Mouse (Mus musculus) hindbrain, embryonic 15.5 days (tissue): ENCODE results near the gene Tbc1d17. TPM values are rescaled to one million over a fixed set of nuclear protein-coding genes. Genes with fewer than 3 reads are reported as not detected.

ENCODE experiments used
- ATAC-seq: fragments of 200-750 bp; cut with Nextera tagmentation; 2 replicates; pipeline ENCODE4 v1.8.0; 2017; ENCODE audit warnings: low read depth, moderate number of reproducible peaks, moderate TSS enrichment; ENCODE audit not compliant: low FRiP score
- H3K27ac ChIP-seq: fragments of 300-500 bp; sonication (generic); replicated peaks from 2 replicates; pipeline ENCODE4 v1.5.1; 2015; ENCODE audit warnings: mild to moderate bottlenecking, inconsistent platforms
- H3K27me3 ChIP-seq: fragments of 300-500 bp; sonication (generic); 2 replicates; pipeline ENCODE4 v1.6.1; 2015; ENCODE audit warnings: control low read depth, inconsistent platforms
- H3K36me3 ChIP-seq: fragments of 300-500 bp; sonication (generic); 2 replicates; pipeline ENCODE4 v1.6.1; 2015; ENCODE audit warnings: control low read depth, inconsistent platforms
- H3K4me1 ChIP-seq: fragments of 300-500 bp; sonication (generic); replicated peaks from 2 replicates; pipeline ENCODE4 v1.6.1; 2015; ENCODE audit warnings: control low read depth, inconsistent platforms
- H3K4me2 ChIP-seq: fragments of 300-500 bp; sonication (generic); 2 replicates; pipeline ENCODE4 v1.6.1; 2015; ENCODE audit warnings: moderate library complexity, mild to moderate bottlenecking, inconsistent platforms
- H3K4me3 ChIP-seq: fragments of 300-500 bp; sonication (generic); 2 replicates; pipeline ENCODE4 v1.5.1; 2015; ENCODE audit warnings: mild to moderate bottlenecking, inconsistent platforms
- H3K9ac ChIP-seq: fragments of 300-500 bp; sonication (generic); 2 replicates; pipeline ENCODE4 v1.6.1; 2015; ENCODE audit warnings: inconsistent platforms
- H3K9me3 ChIP-seq: fragments of 300-500 bp; sonication (generic); 2 replicates; pipeline ENCODE4 v1.6.1; 2016; ENCODE audit warnings: control low read depth, inconsistent platforms
- WGBS: fragments of 180-500 bp; shearing (Covaris S2); methylation state at CpG from one replicate; pipeline ENCODE4 v1.1.7; 2015; 5-methylcytosine and 5-hydroxymethylcytosine counted together
- polyA plus RNA-seq: library from polyadenylated mRNA; unstranded; fragments of >200 nt; fragmentation: Nextera tagmentation; extraction: Ambion mirVana; gene quantifications from 2 replicates; pipeline ENCODE4 v1.2.1, GENCODE M21; 2015

Tbc1d17 gene
- polyA plus RNA-seq, 1 experiment from 2014 or later = 118 TPM

DNA sequence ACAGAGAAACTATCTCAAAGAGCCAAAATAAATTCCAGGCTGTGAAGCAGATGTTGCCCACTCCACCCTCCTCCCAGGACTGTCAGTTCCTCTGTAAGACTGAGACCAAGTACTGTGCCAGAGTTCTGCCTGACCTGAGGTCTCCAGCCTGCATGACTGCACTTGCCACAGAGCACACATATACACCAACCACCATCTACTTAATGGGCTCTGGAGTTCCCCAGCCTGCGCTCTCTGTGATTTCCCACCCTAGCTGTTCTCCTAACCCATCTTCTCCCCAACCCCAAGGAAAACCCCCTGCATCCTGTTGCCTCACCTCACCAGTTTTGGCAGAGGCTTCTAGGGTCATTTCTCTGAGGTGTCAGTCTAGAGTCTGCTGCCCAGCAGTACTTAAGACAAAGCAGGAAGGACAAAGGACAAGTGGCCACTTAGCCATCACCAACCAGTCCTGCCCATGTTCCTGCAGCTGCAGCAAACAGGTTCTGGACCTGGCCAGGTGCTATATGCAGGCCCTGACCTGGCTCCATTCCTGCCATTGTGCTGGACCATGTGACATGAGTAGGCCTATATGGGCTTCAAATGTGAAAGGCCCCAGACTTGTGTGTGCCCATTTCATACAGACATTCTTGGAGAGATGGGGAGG is 13.4 kb downstream of the Tbc1d17 start:
- H3K27ac ChIP-seq = no peak overlapping the region
- ATAC-seq = no peak
- WGBS = 93% methylated on average over 1 of the region's 1 CpGs

DNA sequence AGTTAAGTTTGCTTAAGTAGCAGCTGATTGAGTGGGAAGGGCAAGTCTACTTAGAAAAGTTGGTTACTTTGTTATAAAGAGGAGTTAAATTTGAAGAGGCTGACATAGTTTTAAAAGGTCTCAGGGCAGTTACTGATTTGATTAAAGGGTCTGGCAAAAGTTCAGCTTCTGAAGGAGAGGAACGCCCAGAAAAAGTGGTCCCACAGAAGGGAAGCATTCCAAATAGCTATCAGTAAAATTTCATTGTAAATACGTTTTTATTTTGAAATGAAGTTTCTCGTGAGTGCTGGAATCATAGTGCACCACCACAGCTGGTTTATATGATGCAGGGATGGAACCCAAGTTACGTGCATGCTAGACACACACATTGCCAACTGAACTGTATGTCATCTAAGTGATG is 16.1 kb downstream of the Tbc1d17 start:
- H3K4me2 ChIP-seq = no peak overlapping the region
- H3K4me3 ChIP-seq = no peak overlapping the region
- H3K36me3 ChIP-seq = peaks cover 34% of the 10 kb centered on the region
- H3K9me3 ChIP-seq = no peaks in the 10 kb centered on the region
- no peak for ATAC-seq
- no peak overlapping the region for H3K27ac ChIP-seq
- no peaks in the 10 kb centered on the region for H3K27me3 ChIP-seq
- H3K4me1 ChIP-seq = no peaks in the 10 kb centered on the region
- H3K9ac ChIP-seq = no peak overlapping the region
- WGBS = 81% methylated on average over 4 of the region's 4 CpGs

More for the DNA sequence above, 13.4 kb downstream of the Tbc1d17 start:
- no peak overlapping the region for H3K9ac ChIP-seq
- no peak overlapping the region for H3K4me3 ChIP-seq
- no peaks in the 10 kb centered on the region for H3K9me3 ChIP-seq
- H3K4me2 ChIP-seq = no peak overlapping the region
- peaks cover 14% of the 10 kb centered on the region for H3K4me1 ChIP-seq
- peaks cover 16% of the 10 kb centered on the region for H3K36me3 ChIP-seq
- H3K27me3 ChIP-seq = peaks cover 10% of the 10 kb centered on the region

DNA sequence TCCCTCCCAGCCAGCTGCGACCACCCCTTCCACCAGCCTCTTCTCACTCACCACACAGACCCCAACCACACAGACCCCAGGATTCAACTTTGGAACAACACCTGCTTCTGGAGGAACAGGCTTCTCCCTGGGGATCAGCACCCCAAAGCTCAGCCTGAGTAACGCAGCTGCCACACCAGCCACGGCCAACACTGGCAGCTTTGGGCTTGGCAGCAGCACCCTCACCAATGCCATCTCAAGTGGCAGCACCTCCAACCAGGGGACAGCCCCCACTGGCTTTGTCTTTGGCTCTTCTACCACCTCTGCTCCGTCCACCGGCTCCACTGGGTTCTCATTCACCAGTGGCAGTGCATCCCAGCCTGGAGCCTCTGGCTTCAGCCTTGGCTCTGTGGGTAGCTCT is 20.2 kb downstream of the Tbc1d17 start:
- Histone ChIP-seq H3K9me3 (no peaks in the 10 kb centered on the region), H3K27ac (no peak overlapping the region), H3K4me3 (no peak overlapping the region), H3K27me3 (no peaks in the 10 kb centered on the region), H3K36me3 (peaks cover 34% of the 10 kb centered on the region), H3K4me2 (no peak overlapping the region), H3K9ac (no peak overlapping the region), H3K4me1 (peaks cover 7% of the 10 kb centered on the region; the same call in 1 of the 2 replicates)
- 88% methylated on average over 5 of the region's 5 CpGs for WGBS
- ATAC-seq = no peak

DNA sequence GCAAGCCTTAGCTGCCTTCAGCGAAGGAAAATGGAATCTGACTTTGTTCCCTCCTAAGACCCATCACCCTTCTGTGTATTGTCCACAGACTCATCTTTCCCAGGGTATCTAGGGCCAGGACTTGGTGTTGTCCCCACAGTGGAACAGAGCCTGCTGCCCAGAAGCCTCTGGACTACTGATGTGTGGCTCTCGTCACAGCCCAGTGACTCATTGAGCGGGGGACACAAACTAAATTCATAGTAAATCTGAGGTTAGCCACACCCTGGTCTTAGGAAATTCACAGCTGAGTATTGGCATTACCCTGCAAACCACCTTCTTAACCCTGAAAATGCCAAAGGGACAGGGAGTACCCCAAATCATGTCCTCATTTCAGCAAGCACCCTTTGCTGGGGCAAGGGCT is 22.1 kb downstream of the Tbc1d17 start:
- whole genome bisulfite sequencing = 94% methylated on average over 3 of the region's 3 CpGs
- Histone ChIP-seq H3K36me3 (peaks cover 30% of the 10 kb centered on the region), H3K9ac (no peak overlapping the region), H3K4me1 (peaks cover 14% of the 10 kb centered on the region; the same call in 1 of the 2 replicates), H3K4me3 (no peak overlapping the region), H3K4me2 (no peak overlapping the region), H3K27me3 (no peaks in the 10 kb centered on the region), H3K27ac (no peak overlapping the region), H3K9me3 (no peaks in the 10 kb centered on the region)
- ATAC-seq = no peak

DNA sequence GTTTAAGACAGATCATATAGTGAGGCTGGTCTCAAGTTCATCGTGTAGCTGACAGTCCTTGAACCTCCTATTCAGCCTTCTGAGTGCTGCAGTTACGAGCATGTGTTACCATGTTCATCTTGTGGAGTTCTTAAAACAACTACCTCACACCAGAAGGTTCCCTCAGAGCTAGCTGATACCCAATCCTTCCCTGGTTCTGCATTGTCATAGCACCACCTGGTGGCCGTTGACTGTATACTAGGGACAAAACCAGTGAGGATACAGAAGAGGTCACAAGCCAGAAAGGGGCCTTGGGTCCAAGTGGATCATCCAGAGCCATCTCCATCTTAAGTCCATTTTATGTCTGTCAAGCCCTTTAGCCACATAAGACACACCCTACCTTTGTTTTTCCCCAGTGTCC is 24.0 kb downstream of the Tbc1d17 start:
- Histone ChIP-seq H3K4me3 (no peak overlapping the region), H3K4me1 (peaks cover 23% of the 10 kb centered on the region), H3K4me2 (no peak overlapping the region), H3K36me3 (peaks cover 12% of the 10 kb centered on the region), H3K9me3 (no peaks in the 10 kb centered on the region), H3K9ac (no peak overlapping the region), H3K27ac (no peak overlapping the region), H3K27me3 (no peaks in the 10 kb centered on the region)
- WGBS = 22% methylated on average over 3 of the region's 3 CpGs
- peak; percentile 68 for ATAC-seq

DNA sequence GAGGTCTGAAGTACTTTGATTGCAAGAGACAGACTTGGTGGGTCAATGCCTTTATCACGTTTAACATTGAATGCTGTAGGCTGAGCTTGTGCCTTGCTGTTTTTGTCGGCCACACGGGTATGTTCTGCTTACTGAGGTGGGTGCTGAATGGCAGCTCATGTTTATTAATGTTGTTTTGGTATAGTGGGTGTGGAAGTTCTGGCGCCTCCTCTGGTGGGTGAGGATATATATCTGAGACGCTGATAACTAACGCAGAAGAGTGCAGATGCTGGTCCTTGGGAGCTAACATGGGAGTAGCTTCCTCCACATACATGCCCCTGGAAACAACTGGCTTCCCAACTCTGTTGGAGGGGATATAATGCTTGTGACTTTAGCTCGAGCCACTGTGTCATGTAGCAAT is 25.5 kb downstream of the Tbc1d17 start:
- no peaks in the 10 kb centered on the region for H3K9me3 ChIP-seq
- no peak overlapping the region for H3K9ac ChIP-seq
- H3K4me3 ChIP-seq = no peak overlapping the region
- no peaks in the 10 kb centered on the region for H3K27me3 ChIP-seq
- no peak for ATAC-seq
- H3K4me1 ChIP-seq = peaks cover 37% of the 10 kb centered on the region
- WGBS = 39% methylated on average over 7 of the region's 7 CpGs
- H3K36me3 ChIP-seq = no peaks in the 10 kb centered on the region
- no peak overlapping the region for H3K4me2 ChIP-seq
- no peak overlapping the region for H3K27ac ChIP-seq

DNA sequence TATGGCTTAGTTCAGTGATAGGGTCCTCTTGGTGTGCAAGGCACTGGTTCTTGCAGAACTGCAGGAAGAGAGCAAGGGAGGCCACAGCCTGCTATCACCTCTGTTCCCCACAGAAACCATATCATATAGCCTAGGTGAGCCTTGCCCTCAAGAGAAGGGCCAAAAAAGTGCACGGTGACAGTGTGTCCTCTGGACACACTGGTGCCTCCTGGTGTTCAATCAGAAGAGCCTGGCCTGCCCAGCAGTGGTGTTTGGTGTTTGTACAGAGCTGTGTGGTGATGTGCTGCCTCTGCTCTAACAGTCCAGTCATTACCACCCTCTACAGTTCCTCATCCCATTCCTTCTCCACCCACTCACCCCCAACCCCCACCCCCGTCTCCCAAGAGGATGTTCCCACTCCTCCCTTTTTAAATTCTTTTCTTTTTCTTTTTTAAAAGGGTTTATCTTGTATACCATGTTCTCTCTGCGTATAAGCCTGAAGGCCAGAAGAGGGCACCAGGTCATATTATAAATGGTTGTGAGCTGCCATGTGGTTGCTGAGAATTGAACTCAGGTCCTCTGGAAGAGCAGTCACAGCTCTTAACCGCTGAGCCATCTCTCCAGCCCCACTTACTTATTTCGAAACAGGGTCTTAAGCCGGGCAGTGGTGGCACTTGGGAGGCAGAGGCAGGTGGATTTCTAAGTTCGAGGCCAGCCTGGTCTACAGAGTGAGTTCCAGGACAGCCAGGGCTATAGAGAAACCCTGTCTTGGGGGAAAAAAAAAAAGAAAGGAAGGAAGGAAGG is 27.0 kb downstream of the Tbc1d17 start:
- Histone ChIP-seq H3K27me3 (no peaks in the 10 kb centered on the region), H3K9ac (no peak overlapping the region), H3K27ac (no peak overlapping the region), H3K4me3 (no peak overlapping the region), H3K36me3 (no peaks in the 10 kb centered on the region), H3K9me3 (no peaks in the 10 kb centered on the region), H3K4me2 (no peak overlapping the region), H3K4me1 (peaks cover 52% of the 10 kb centered on the region)
- WGBS = 87% methylated on average over 7 of the region's 7 CpGs
- ATAC-seq = no peak

DNA sequence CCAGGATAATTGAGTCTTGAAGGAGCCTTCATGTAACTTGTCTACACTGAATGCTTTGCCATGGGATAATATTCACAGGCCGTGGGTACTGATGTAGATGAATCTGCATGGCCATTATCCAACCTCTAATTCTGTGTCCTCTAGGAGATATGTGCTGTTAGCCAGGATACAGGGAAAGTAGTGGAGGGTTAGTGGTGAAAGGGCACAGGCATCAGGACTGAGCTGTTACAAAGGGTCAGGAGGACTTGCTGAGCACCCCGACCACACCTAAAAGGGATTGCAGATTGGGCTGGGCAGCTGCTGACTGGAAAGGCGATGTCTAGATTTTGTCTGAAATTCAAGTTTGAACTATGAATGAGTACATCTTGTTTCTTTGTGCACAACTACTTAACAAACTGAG is 28.4 kb downstream of the Tbc1d17 start:
- WGBS = 92% methylated on average over 3 of the region's 3 CpGs
- Histone ChIP-seq H3K27ac (no peak overlapping the region), H3K4me1 (peaks cover 52% of the 10 kb centered on the region), H3K36me3 (no peaks in the 10 kb centered on the region), H3K9me3 (no peaks in the 10 kb centered on the region), H3K4me3 (no peak overlapping the region), H3K27me3 (no peaks in the 10 kb centered on the region), H3K9ac (no peak overlapping the region), H3K4me2 (no peak overlapping the region)
- no peak for ATAC-seq

DNA sequence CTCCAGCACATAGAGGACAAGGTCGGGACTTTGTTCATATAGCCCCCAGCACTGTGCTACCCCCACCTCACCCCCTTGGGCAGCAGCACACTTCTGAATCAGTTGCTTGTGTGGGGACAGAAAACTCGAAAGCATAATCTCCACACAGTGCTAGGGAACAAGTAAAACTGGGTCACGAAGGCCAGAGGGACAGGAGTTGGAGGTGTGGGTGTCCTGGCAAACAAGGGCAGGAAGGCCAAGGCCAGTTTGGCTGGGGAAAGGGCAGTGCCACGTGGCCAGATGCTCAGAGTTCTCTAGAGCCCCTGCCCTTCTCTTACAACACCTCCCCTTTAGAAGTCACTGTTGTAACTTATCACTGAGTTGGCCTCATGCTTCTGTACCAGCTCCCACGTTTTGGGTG is 29.0 kb downstream of the Tbc1d17 start:
- no peak overlapping the region for H3K4me2 ChIP-seq
- no peak overlapping the region for H3K9ac ChIP-seq
- no peak overlapping the region for H3K27ac ChIP-seq
- H3K36me3 ChIP-seq = no peaks in the 10 kb centered on the region
- H3K4me1 ChIP-seq = peaks cover 58% of the 10 kb centered on the region
- no peaks in the 10 kb centered on the region for H3K9me3 ChIP-seq
- ATAC-seq = no peak
- H3K27me3 ChIP-seq = no peaks in the 10 kb centered on the region
- H3K4me3 ChIP-seq = no peak overlapping the region
- whole genome bisulfite sequencing = 78% methylated on average over 5 of the region's 5 CpGs

DNA sequence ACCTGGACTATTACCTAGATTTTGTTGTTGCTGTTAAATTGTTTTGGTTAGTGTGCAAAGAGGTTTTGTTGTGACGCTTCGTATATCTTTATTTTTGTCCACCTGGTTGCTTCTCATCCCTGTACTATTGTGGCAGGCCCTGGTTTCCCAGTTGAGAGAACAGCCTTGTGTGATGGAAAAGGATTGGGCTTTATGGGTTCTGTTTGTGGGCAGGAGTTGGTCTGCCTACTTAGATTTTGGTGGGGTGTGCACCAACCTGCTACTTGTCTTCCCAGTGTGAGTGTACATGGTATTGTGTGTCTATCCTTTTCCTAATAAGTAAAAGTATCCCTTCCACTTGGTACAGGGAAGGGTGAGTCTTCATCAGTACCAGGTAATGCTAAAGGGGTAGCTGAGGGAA is 29.5 kb downstream of the Tbc1d17 start:
- no peaks in the 10 kb centered on the region for H3K36me3 ChIP-seq
- H3K9ac ChIP-seq = no peak overlapping the region
- H3K4me3 ChIP-seq = no peak overlapping the region
- peaks cover 56% of the 10 kb centered on the region for H3K4me1 ChIP-seq
- H3K27ac ChIP-seq = no peak overlapping the region
- H3K9me3 ChIP-seq = no peaks in the 10 kb centered on the region
- H3K27me3 ChIP-seq = no peaks in the 10 kb centered on the region
- peak overlapping the region; percentile 61 for H3K4me2 ChIP-seq
- WGBS = 96% methylated on average over 2 of the region's 2 CpGs
- ATAC-seq = no peak

DNA sequence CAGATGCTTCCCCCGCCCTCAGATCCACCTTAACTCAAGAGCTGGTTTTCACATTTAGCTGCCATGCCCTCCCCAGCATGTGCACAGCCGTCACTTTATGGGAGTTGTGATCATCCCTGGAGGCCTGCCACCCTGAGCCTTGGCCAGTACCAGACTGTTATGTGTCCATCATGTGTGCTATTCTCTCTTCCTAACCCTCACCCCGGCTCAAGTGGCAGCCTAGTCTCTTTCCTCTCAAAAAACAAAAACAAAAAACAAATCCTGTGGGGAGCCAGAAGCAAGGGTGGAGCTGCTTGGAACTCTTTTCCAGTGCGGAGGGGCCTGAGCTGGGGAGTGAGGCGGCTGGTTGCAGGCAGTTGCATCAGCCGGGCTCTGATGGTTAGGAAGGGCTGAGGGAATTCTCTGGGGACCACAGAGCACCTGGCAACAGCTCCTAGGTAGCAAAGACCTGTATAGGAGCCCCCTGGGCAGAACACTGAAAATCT is 30.1 kb downstream of the Tbc1d17 start:
- Histone ChIP-seq H3K4me1 (peaks cover 53% of the 10 kb centered on the region), H3K9me3 (no peaks in the 10 kb centered on the region), H3K36me3 (no peaks in the 10 kb centered on the region), H3K4me2 (peak overlapping the region; percentile 61), H3K27ac (0 out of 2 replicates have a peak overlapping the region, but pooled peaks have one; percentile 22), H3K9ac (peak overlapping the region; percentile 22), H3K27me3 (no peaks in the 10 kb centered on the region), H3K4me3 (peak overlapping the region; percentile 78)
- ATAC-seq = no peak
- WGBS = 35% methylated on average over 6 of the region's 6 CpGs

DNA sequence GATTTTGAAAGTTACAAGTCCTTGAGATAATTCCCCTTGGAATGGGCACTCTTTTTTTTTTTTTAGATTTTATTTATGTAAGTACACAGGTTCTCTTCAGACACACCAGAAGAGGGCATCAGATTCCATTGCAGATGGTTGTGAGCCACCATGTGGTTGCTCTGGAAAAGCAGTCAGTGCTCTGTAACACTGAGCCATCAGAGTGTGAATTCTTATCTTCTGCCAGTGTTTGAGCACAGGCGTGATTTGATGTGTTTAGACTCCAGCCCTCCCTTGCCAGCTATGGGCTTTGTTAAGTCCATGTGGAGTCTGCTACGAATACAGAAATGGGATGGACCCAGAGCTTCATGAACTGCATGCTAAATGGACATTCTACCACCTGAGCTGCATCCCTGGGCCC is 30.7 kb downstream of the Tbc1d17 start:
- H3K4me1 ChIP-seq = peaks cover 51% of the 10 kb centered on the region

More for the DNA sequence above, 30.7 kb downstream of the Tbc1d17 start:
- 15% methylated on average over 2 of the region's 2 CpGs for WGBS
- Histone ChIP-seq H3K27me3 (no peaks in the 10 kb centered on the region), H3K4me3 (peak overlapping the region; percentile 78; the same call in 1 of the 2 replicates), H3K36me3 (no peaks in the 10 kb centered on the region), H3K9ac (no peak overlapping the region; the same call in 1 of the 2 replicates), H3K9me3 (no peaks in the 10 kb centered on the region), H3K4me2 (peak overlapping the region; percentile 61), H3K27ac (0 out of 2 replicates have a peak overlapping the region, but pooled peaks have one; percentile 22)
- ATAC-seq = no peak
